Mouse (Mus musculus): ENCODE measurements around the gene 1700066M21Rik. TPM values are rescaled to one million over a fixed set of nuclear protein-coding genes. Genes with fewer than 3 reads are reported as not detected.

1700066M21Rik gene
- polyA plus RNA-seq, 1 experiment = 16.7 TPM

- no peak for DNase-seq (ENCODE audit: extremely low spot score in 1 of 2, low spot score in 1 of 2)
Observed at GRCm38 (mm10) chr1:57390993-57391790, 13.8 kb downstream of the 1700066M21Rik start.

GRCm38 (mm10) chr1:57392417-57392816 lies 15.0 kb downstream of the 1700066M21Rik start:
- DNase-seq (ENCODE audit: extremely low spot score in 1 of 2, low spot score in 1 of 2) = no peak

- peak in 1 of 2 experiments; percentile 78 for DNase-seq (ENCODE audit: extremely low spot score in 1 of 2, low spot score in 1 of 2)
Observed at GRCm38 (mm10) chr1:57394051-57394450, 16.6 kb downstream of the 1700066M21Rik start.

- no peak for DNase-seq (ENCODE audit: extremely low spot score in 1 of 2, low spot score in 1 of 2)
Observed at GRCm38 (mm10) chr1:57400321-57400720, 22.9 kb downstream of the 1700066M21Rik start.

GRCm38 (mm10) chr1:57400877-57401276 lies 23.5 kb downstream of the 1700066M21Rik start:
- DNase-seq (ENCODE audit: extremely low spot score in 1 of 2, low spot score in 1 of 2) = no peak

GRCm38 (mm10) chr1:57402116-57402515 lies 24.7 kb downstream of the 1700066M21Rik start:
- no peak for DNase-seq (ENCODE audit: extremely low spot score in 1 of 2, low spot score in 1 of 2)

- DNase-seq (ENCODE audit: extremely low spot score in 1 of 2, low spot score in 1 of 2) = peak in 1 of 2 experiments; percentile 86
Observed at GRCm38 (mm10) chr1:57406187-57407151, 29.0 kb downstream of the 1700066M21Rik start, which contains the start of the genes Maip1 and Tyw5. TSS of gene Maip1 (plus strand) at chr1:57406328. TSS of gene Tyw5 (minus strand) at chr1:57407101.

- no peak for DNase-seq (ENCODE audit: extremely low spot score in 1 of 2, low spot score in 1 of 2)
Observed at GRCm38 (mm10) chr1:57408994-57409393, 31.6 kb downstream of the 1700066M21Rik start.

GRCm38 (mm10) chr1:57413397-57413796 lies 36.0 kb downstream of the 1700066M21Rik start:
- DNase-seq (ENCODE audit: extremely low spot score in 1 of 2, low spot score in 1 of 2) = peak in 1 of 2 experiments; percentile 35

GRCm38 (mm10) chr1:57423696-57424095 lies 46.3 kb downstream of the 1700066M21Rik start:
- peak in 1 of 2 experiments; percentile 68 for DNase-seq (ENCODE audit: extremely low spot score in 1 of 2, low spot score in 1 of 2)

GRCm38 (mm10) chr1:57428368-57429308 lies 51.2 kb downstream of the 1700066M21Rik start:
- peak; percentile 84 to 97 for DNase-seq (ENCODE audit: extremely low spot score in 1 of 2, low spot score in 1 of 2)

- no peak for DNase-seq (ENCODE audit: extremely low spot score in 1 of 2, low spot score in 1 of 2)
Observed at GRCm38 (mm10) chr1:57429786-57430483, 52.5 kb downstream of the 1700066M21Rik start.

GRCm38 (mm10) chr1:57433141-57433540 lies 55.7 kb downstream of the 1700066M21Rik start:
- no peak for DNase-seq (ENCODE audit: extremely low spot score in 1 of 2, low spot score in 1 of 2)

Other genes with a start within 250 kb of the 1700066M21Rik start
- gene Maip1, start 28.7 kb downstream of the 1700066M21Rik start, polyA plus RNA-seq (2012; rRNA removed) = 11.0 and 11.1 TPM in 2 replicates
- gene Tyw5, start 29.5 kb downstream of the 1700066M21Rik start, polyA plus RNA-seq (2012; rRNA removed) = 27.1 and 27.4 TPM in 2 replicates

Measured in frontal cortex, adult 2 months (tissue).